8 mouse cellular contexts compared by ENCODE assay signal in genomic region chr1:60180784-60181221, GRCm38 (mm10). TPM values are rescaled to one million over a fixed set of nuclear protein-coding genes. Genes with fewer than 3 reads are reported as not detected.
A peak's percentile ranks its signal among the peaks of the same experiment; 100 is the strongest.
DNase-seq lines count a peak whose midpoint lies in the region; ATAC-seq and TF ChIP-seq lines count a peak whose summit lies in the region.

No protein-coding gene starts in this region.

- peak overlapping the region; percentile 95 for H3K27ac ChIP-seq in hindbrain, postnatal 0 days

- peak overlapping the region; percentile 91 for H3K4me3 ChIP-seq in hindbrain, postnatal 0 days (ENCODE audit: low read length)

- no peaks in the 10 kb centered on the region for H3K36me3 ChIP-seq in hindbrain, postnatal 0 days (ENCODE audit: insufficient read depth, low read length)

- no peaks in the 10 kb centered on the region for H3K27me3 ChIP-seq in hindbrain, postnatal 0 days (ENCODE audit: insufficient read depth, low read length)

- H3K4me1 ChIP-seq in hindbrain, postnatal 0 days (ENCODE audit: insufficient read depth, low read length): no peaks in the 10 kb centered on the region

- no peak for ATAC-seq in hindbrain, postnatal 0 days

- no peaks in the 10 kb centered on the region for H3K9me3 ChIP-seq in hindbrain, postnatal 0 days (ENCODE audit: low read length)

- peak; percentile 63 for DNase-seq in cerebellum, adult 9-10 months
- no peak for DNase-seq in cerebellum, postnatal 25 days
- DNase-seq in lung, adult 18-20 months: peak; percentile 65 to 73
- DNase-seq in lung, postnatal 14 days: no peak
- DNase-seq in embryo, embryonic 11.5 days (ENCODE audit: low read depth, low spot score): peak; percentile 22
- no peak for DNase-seq in hindbrain, postnatal 0 days (ENCODE audit: low spot score)
- peak; percentile 58 for DNase-seq in lung, postnatal 25 days (ENCODE audit: low spot score)
- no peak for DNase-seq in ovary, adult 18-20 months (ENCODE audit: low spot score)

- peak overlapping the region; percentile 61 for H3K4me2 ChIP-seq in hindbrain, postnatal 0 days (ENCODE audit: low read depth, low read length)

- peak overlapping the region; percentile 93 for H3K9ac ChIP-seq in hindbrain, postnatal 0 days (replicated peaks; ENCODE audit: low read length)

- TF ChIP-seq CTCF in hindbrain, postnatal 0 days (IDR thresholded peaks at IDR 0.05; ENCODE audit: low read depth): no peak

- WGBS in hindbrain, postnatal 0 days: 0% methylated on average over 24 of the region's 30 CpGs

RNA-seq across cellular contexts. Expression of gene Nbeal1, which starts 0.4 kb away (rescaled TPM):
- 16.1 and 25.6 TPM in 2 replicates for total RNA-seq in hindbrain, postnatal 0 days (2014; rRNA removed)
- polyA plus RNA-seq in hindbrain, postnatal 0 days (2015; fragmentation: Nextera tagmentation; extraction: Ambion mirVana): 4.5 and 5.0 TPM in 2 replicates

Comparison
In these comparisons a context has a peak if more than half of its experiments do, and no peak if none do; other contexts are left out.
1. DNase-seq: peak in cerebellum, adult 9-10 months (single experiment), lung, adult 18-20 months (2 of 2), embryo, embryonic 11.5 days (single experiment) and lung, postnatal 25 days (single experiment); none in cerebellum, postnatal 25 days (0 of 2), lung, postnatal 14 days (single experiment), hindbrain, postnatal 0 days (single experiment) and ovary, adult 18-20 months (single experiment).